ENCODE assay signal across 8 mouse cellular contexts in the genomic region with DNA sequence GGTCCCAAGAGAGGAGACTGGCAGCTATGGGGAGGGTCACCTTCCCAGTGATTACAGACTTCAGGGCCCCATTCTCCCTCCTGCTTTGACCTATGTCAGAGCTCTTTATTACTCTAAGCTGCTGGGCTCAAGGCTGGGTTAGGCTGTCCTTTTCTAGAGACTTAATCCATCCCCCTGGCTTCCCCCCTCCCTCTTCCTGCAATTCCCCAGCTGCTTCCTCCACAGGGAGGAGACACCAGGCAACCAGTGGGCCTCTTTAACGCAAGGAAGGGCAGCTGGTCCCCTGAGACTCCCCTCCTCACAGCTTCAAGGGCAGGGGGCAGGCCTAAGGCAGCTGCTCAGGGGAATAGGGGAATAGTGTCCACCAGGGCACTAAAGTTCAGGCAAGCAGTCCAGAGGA. TPM values are rescaled to one million over a fixed set of nuclear protein-coding genes. Genes with fewer than 3 reads are reported as not detected.
DNase-seq lines count a peak whose midpoint lies in the region; ATAC-seq lines count a peak whose summit lies in the region.

No protein-coding gene starts in this region.

- no peaks in the 10 kb centered on the region; the same call in 1 of the 2 replicates for H3K36me3 ChIP-seq in forebrain, embryonic 14.5 days (ENCODE audit: control insufficient read depth, insufficient read depth, low read length)
- no peaks in the 10 kb centered on the region for H3K36me3 ChIP-seq in forebrain, embryonic 16.5 days (ENCODE audit: control insufficient read depth, insufficient read depth)

- H3K4me2 ChIP-seq in forebrain, embryonic 14.5 days (ENCODE audit: low read length), result no peak overlapping the region
- H3K4me2 ChIP-seq in forebrain, embryonic 16.5 days (ENCODE audit: low read length), result no peak overlapping the region

- H3K27ac ChIP-seq in forebrain, embryonic 14.5 days (ENCODE audit: low read depth, low read length), result peak overlapping the region; percentile 33; the same call in 1 of the 2 replicates
- no peak overlapping the region for H3K27ac ChIP-seq in forebrain, embryonic 16.5 days (ENCODE audit: low read length)

- WGBS in forebrain, embryonic 14.5 days, result 0% methylated on average over 1 of the region's 1 CpGs
- WGBS in forebrain, embryonic 16.5 days, result 25% methylated on average over 1 of the region's 1 CpGs

- H3K4me1 ChIP-seq in forebrain, embryonic 14.5 days (ENCODE audit: control insufficient read depth, insufficient read depth, low read length), result peaks cover 24% of the 10 kb centered on the region
- H3K4me1 ChIP-seq in forebrain, embryonic 16.5 days (replicated peaks; ENCODE audit: control insufficient read depth, insufficient read depth, low read length), result peaks cover 50% of the 10 kb centered on the region

- no peak overlapping the region for H3K9ac ChIP-seq in forebrain, embryonic 14.5 days (ENCODE audit: low read length)
- H3K9ac ChIP-seq in forebrain, embryonic 16.5 days (replicated peaks; ENCODE audit: low read depth, low read length), result no peak overlapping the region

- H3K27me3 ChIP-seq in forebrain, embryonic 14.5 days (replicated peaks; ENCODE audit: control insufficient read depth, insufficient read depth, low read length), result peaks cover 6% of the 10 kb centered on the region; the same call in 1 of the 2 replicates
- peaks cover 10% of the 10 kb centered on the region for H3K27me3 ChIP-seq in forebrain, embryonic 16.5 days (replicated peaks; ENCODE audit: control insufficient read depth, insufficient read depth, low read length)

- H3K9me3 ChIP-seq in forebrain, embryonic 14.5 days (replicated peaks; ENCODE audit: control insufficient read depth, low read length), result no peaks in the 10 kb centered on the region
- H3K9me3 ChIP-seq in forebrain, embryonic 16.5 days (ENCODE audit: control insufficient read depth, low read length), result no peaks in the 10 kb centered on the region

- intact Hi-C loops in heart, postnatal 14 days (cut with DNase I), result loop anchor here (10.0 kb wide), 1 partner anchor 131 kb away; a partner anchor contains a TSS

- no peak for ATAC-seq in forebrain, embryonic 14.5 days
- no peak for ATAC-seq in forebrain, embryonic 16.5 days

- DNase-seq in forebrain, embryonic 14.5 days (ENCODE audit: low spot score), result peak; percentile 39
- DNase-seq in adrenal gland, postnatal 36 days, result peak; percentile 49 to 55
- DNase-seq in heart, postnatal 14 days, result peak; percentile 57 to 58
- peak; percentile 48 to 75 for DNase-seq in lung, postnatal 4 days
- no peak for DNase-seq in right cerebral cortex, postnatal 25 days
- no peak for DNase-seq in layer of hippocampus, adult 9-11 months
- no peak for DNase-seq in Muller cell, postnatal 12 days (ENCODE audit: inconsistent ontology term)

- H3K4me3 ChIP-seq in forebrain, embryonic 14.5 days (ENCODE audit: low read depth, low read length), result no peak overlapping the region
- H3K4me3 ChIP-seq in forebrain, embryonic 16.5 days (replicated peaks; ENCODE audit: low read length), result no peak overlapping the region

RNA-seq across cellular contexts. Expression of a gene that starts 1.9 kb away (rescaled TPM):
- 34.5 and 50.2 TPM in 2 replicates for polyA plus RNA-seq in forebrain, embryonic 14.5 days (2014; fragmentation: Nextera tagmentation; extraction: Ambion mirVana)
- polyA plus RNA-seq in forebrain, embryonic 16.5 days (2015; fragmentation: Nextera tagmentation; extraction: Ambion mirVana), result 63.3 and 74.5 TPM in 2 replicates
- total RNA-seq in adrenal gland, postnatal 36 days (2021), result 10 to 100 TPM; 74.9 to 83.1 TPM
- total RNA-seq in heart, postnatal 14 days (2021), result 10 to 100 TPM; 25.2 to 27.0 TPM

RNA-seq across cellular contexts. Expression of a gene that starts 34.9 kb away (rescaled TPM):
- 1.9 and 3.8 TPM in 2 replicates for polyA plus RNA-seq in forebrain, embryonic 14.5 days (2014; fragmentation: Nextera tagmentation; extraction: Ambion mirVana)
- polyA plus RNA-seq in forebrain, embryonic 16.5 days (2015; fragmentation: Nextera tagmentation; extraction: Ambion mirVana), result 4.6 and 6.1 TPM in 2 replicates
- 1 to 10 TPM; 3.2 TPM for total RNA-seq in adrenal gland, postnatal 36 days (2021)
- total RNA-seq in heart, postnatal 14 days (2021), result 1 to 10 TPM; 4.2 to 4.7 TPM

RNA-seq across cellular contexts. Expression of a gene that starts 49.4 kb away (rescaled TPM):
- polyA plus RNA-seq in forebrain, embryonic 14.5 days (2014; fragmentation: Nextera tagmentation; extraction: Ambion mirVana), result 34.3 and 36.6 TPM in 2 replicates
- polyA plus RNA-seq in forebrain, embryonic 16.5 days (2015; fragmentation: Nextera tagmentation; extraction: Ambion mirVana), result 40.0 and 49.6 TPM in 2 replicates
- 10 to 100 TPM; 28.4 to 29.7 TPM for total RNA-seq in adrenal gland, postnatal 36 days (2021)
- 10 to 100 TPM; 19.5 to 21.0 TPM for total RNA-seq in heart, postnatal 14 days (2021)

RNA-seq across cellular contexts. Expression of a gene that starts 58.0 kb away (rescaled TPM):
- 46.6 and 54.6 TPM in 2 replicates for polyA plus RNA-seq in forebrain, embryonic 14.5 days (2014; fragmentation: Nextera tagmentation; extraction: Ambion mirVana)
- 47.5 and 48.4 TPM in 2 replicates for polyA plus RNA-seq in forebrain, embryonic 16.5 days (2015; fragmentation: Nextera tagmentation; extraction: Ambion mirVana)
- 1 to 10 TPM; 6.0 to 7.0 TPM for total RNA-seq in adrenal gland, postnatal 36 days (2021)
- 1 to 10 TPM; 4.6 to 5.3 TPM for total RNA-seq in heart, postnatal 14 days (2021)

Comparison
In these comparisons a context has a peak if more than half of its experiments do, and no peak if none do; other contexts are left out.
1. DNase-seq: peak in forebrain, embryonic 14.5 days (single experiment), adrenal gland, postnatal 36 days (2 of 2), heart, postnatal 14 days (2 of 2) and lung, postnatal 4 days (2 of 2); none in right cerebral cortex, postnatal 25 days (single experiment), layer of hippocampus, adult 9-11 months (single experiment) and Muller cell, postnatal 12 days (single experiment).